Mouse (Mus musculus) MEL (cell line): Measurements from ENCODE around the gene Prr3. TPM values are rescaled to one million over a fixed set of nuclear protein-coding genes. Genes with fewer than 3 reads are reported as not detected.
A peak's percentile ranks its signal among the peaks of the same experiment; 100 is the strongest.

Experiments used
- DNase-seq: peaks from one replicate; pipeline ENCODE4 v3.0.0; 2011; ENCODE audit warnings: low read depth, low spot score
- H3K27ac ChIP-seq: 2 replicates; pipeline ENCODE4 v1.5.1; 2012; ENCODE audit warnings: low read depth, mild to moderate bottlenecking, control low read depth, low read length, moderate library complexity; ENCODE audit not compliant: control insufficient read depth
- H3K27me3 ChIP-seq, 2 experiments: fragments of 150-350 bp in 1 of 2; sonication (generic) in 1 of 2; 2 replicates each; pipeline ENCODE4 v1.6.1; 2012; ENCODE audit warnings: low read length in 2 of 2, mild to moderate bottlenecking in 2 of 2, improper control_type of control experiment in 1 of 2, moderate library complexity in 1 of 2; ENCODE audit not compliant: insufficient read depth in 2 of 2, control insufficient read depth in 1 of 2
- H3K36me3 ChIP-seq, 2 experiments: 2 replicates each; pipeline ENCODE4 v1.6.1; 2012 to 2014; ENCODE audit warnings: low read length in 2 of 2, improper control_type of control experiment in 1 of 2, inconsistent platforms in 1 of 2, mild to moderate bottlenecking in 1 of 2; ENCODE audit not compliant: insufficient read depth in 2 of 2, control insufficient read depth in 1 of 2
- H3K4me1 ChIP-seq, 2 experiments: fragments of 150-350 bp in 1 of 2; sonication (generic) in 1 of 2; 2 replicates each; pipeline ENCODE4 v1.6.1; 2012; ENCODE audit warnings: low read length in 2 of 2, improper control_type of control experiment in 1 of 2, mild to moderate bottlenecking in 1 of 2; ENCODE audit not compliant: insufficient read depth in 2 of 2, control insufficient read depth in 1 of 2
- H3K4me3 ChIP-seq, 2 experiments: fragments of 150-350 bp in 1 of 2; sonication (generic) in 1 of 2; 2 replicates each; pipeline ENCODE4 v1.5.1; 2012; ENCODE audit warnings: low read depth in 2 of 2, low read length in 2 of 2, mild to moderate bottlenecking in 2 of 2, moderate library complexity in 2 of 2, control low read depth in 1 of 2, improper control_type of control experiment in 1 of 2; ENCODE audit not compliant: control insufficient read depth in 1 of 2, insufficient read depth in 1 of 2
- H3K79me2 ChIP-seq: 2 replicates; pipeline ENCODE4 v1.6.1; 2012; ENCODE audit warnings: mild to moderate bottlenecking, low read length, moderate library complexity; ENCODE audit not compliant: control insufficient read depth, poor library complexity, insufficient read depth
- H3K9ac ChIP-seq: 2 replicates; pipeline ENCODE4 v1.6.1; 2012; ENCODE audit warnings: low read depth, mild to moderate bottlenecking, control low read depth, low read length, moderate library complexity; ENCODE audit not compliant: control insufficient read depth, poor library complexity, severe bottlenecking
- H3K9me3 ChIP-seq: fragments of 150-350 bp; sonication (generic); replicated peaks from 2 replicates; pipeline ENCODE4 v1.6.1; 2012; ENCODE audit warnings: mild to moderate bottlenecking, low read length, improper control_type of control experiment, moderate library complexity; ENCODE audit not compliant: insufficient read depth
- BHLHE40 ChIP-seq: IDR thresholded peaks from 2 replicates; pipeline ENCODE4 v1.6.1; 2012; ENCODE audit warnings: low read depth, mild to moderate bottlenecking, inconsistent platforms, low read length, improper control_type of control experiment, borderline replicate concordance
- CHD1 ChIP-seq: IDR thresholded peaks from 2 replicates; pipeline ENCODE4 v1.6.1; 2012; ENCODE audit warnings: low read depth, mild to moderate bottlenecking, inconsistent platforms, low read length, improper control_type of control experiment
- CHD2 ChIP-seq: IDR thresholded peaks from 2 replicates; pipeline ENCODE4 v1.6.1; 2011; ENCODE audit warnings: low read length, improper control_type of control experiment
- CTCF ChIP-seq, 3 experiments: IDR thresholded peaks in 2 of 3; conservative IDR thresholded peaks in 1 of 3; 2 replicates each; pipeline ENCODE4 v1.5.1; 2011 to 2012; ENCODE audit warnings: low read length in 3 of 3, low read depth in 2 of 3, mild to moderate bottlenecking in 2 of 3, improper control_type of control experiment in 1 of 3, inconsistent platforms in 1 of 3, mixed read lengths in 1 of 3, moderate library complexity in 1 of 3; ENCODE audit not compliant: control insufficient read depth in 1 of 3, insufficient read depth in 1 of 3, poor library complexity in 1 of 3, severe bottlenecking in 1 of 3
- E2F4 ChIP-seq: IDR thresholded peaks from 2 replicates; pipeline ENCODE4 v1.6.1; 2011; ENCODE audit warnings: low read depth, low read length, improper control_type of control experiment, borderline replicate concordance
- ELF1 ChIP-seq: IDR thresholded peaks from 2 replicates; pipeline ENCODE4 v1.6.1; 2014; ENCODE audit warnings: low read depth, mild to moderate bottlenecking, inconsistent platforms, low read length, improper control_type of control experiment, moderate library complexity
- EP300 ChIP-seq, 2 experiments: IDR thresholded peaks; 2 replicates each; pipeline ENCODE4 v1.6.1; 2011; ENCODE audit warnings: improper control_type of control experiment in 2 of 2, low read length in 2 of 2, low read depth in 1 of 2, mild to moderate bottlenecking in 1 of 2
- ETS1 ChIP-seq: IDR thresholded peaks from 2 replicates; pipeline ENCODE4 v1.6.1; 2012; ENCODE audit warnings: low read depth, mild to moderate bottlenecking, inconsistent platforms, low read length, improper control_type of control experiment, moderate library complexity
- GABPA ChIP-seq: IDR thresholded peaks from 2 replicates; pipeline ENCODE4 v1.6.1; 2012; ENCODE audit warnings: low read depth, mild to moderate bottlenecking, inconsistent platforms, low read length, improper control_type of control experiment, moderate library complexity
- HCFC1 ChIP-seq: IDR thresholded peaks from 2 replicates; pipeline ENCODE4 v1.6.1; 2012; ENCODE audit warnings: low read depth, mild to moderate bottlenecking, inconsistent platforms, low read length, improper control_type of control experiment, moderate library complexity
- JUND ChIP-seq: IDR thresholded peaks from 2 replicates; pipeline ENCODE4 v1.6.1; 2011; ENCODE audit warnings: low read depth, mild to moderate bottlenecking, improper control_type of control experiment, low read length
- KAT2A ChIP-seq: conservative IDR thresholded peaks from 2 replicates; pipeline ENCODE4 v1.6.1; 2012; ENCODE audit warnings: low read depth, low read length, improper control_type of control experiment, inconsistent platforms
- MAFK ChIP-seq: IDR thresholded peaks from 2 replicates; pipeline ENCODE4 v1.6.1; 2011; ENCODE audit warnings: low read depth, mild to moderate bottlenecking, low read length, improper control_type of control experiment, borderline replicate concordance
- MAX ChIP-seq: IDR thresholded peaks from 2 replicates; pipeline ENCODE4 v1.6.1; 2011; ENCODE audit warnings: low read length, improper control_type of control experiment
- MAZ ChIP-seq: IDR thresholded peaks from 2 replicates; pipeline ENCODE4 v1.6.1; 2012; ENCODE audit warnings: low read depth, mild to moderate bottlenecking, inconsistent platforms, low read length, improper control_type of control experiment
- MXI1 ChIP-seq: IDR thresholded peaks from 2 replicates; pipeline ENCODE4 v1.6.1; 2011; ENCODE audit warnings: mild to moderate bottlenecking, low read depth, low read length, improper control_type of control experiment
- MYB ChIP-seq: IDR thresholded peaks from 2 replicates; pipeline ENCODE4 v1.6.1; 2011; ENCODE audit warnings: mild to moderate bottlenecking, low read depth, low read length, improper control_type of control experiment
- MYC ChIP-seq: IDR thresholded peaks from 2 replicates; pipeline ENCODE4 v1.6.1; 2011; ENCODE audit warnings: low read depth, mild to moderate bottlenecking, low read length, improper control_type of control experiment, moderate library complexity
- NELFE ChIP-seq: IDR thresholded peaks from 2 replicates; pipeline ENCODE4 v1.6.1; 2011; ENCODE audit warnings: low read depth, low read length, improper control_type of control experiment
- NRF1 ChIP-seq: IDR thresholded peaks from 2 replicates; pipeline ENCODE4 v1.6.1; 2014; ENCODE audit warnings: low read depth, mild to moderate bottlenecking, inconsistent platforms, low read length, improper control_type of control experiment, moderate library complexity; ENCODE audit not compliant: poor library complexity, insufficient read depth, severe bottlenecking
- POLR2A ChIP-seq, 2 experiments: IDR thresholded peaks; 2 replicates each; pipeline ENCODE4 v1.6.1; 2011 to 2012; ENCODE audit warnings: low read length in 2 of 2, mild to moderate bottlenecking in 2 of 2, control low read depth in 1 of 2, improper control_type of control experiment in 1 of 2, low read depth in 1 of 2, moderate library complexity in 1 of 2; ENCODE audit not compliant: control insufficient read depth in 1 of 2, insufficient read depth in 1 of 2, poor library complexity in 1 of 2
- POLR2AphosphoS2 ChIP-seq: IDR thresholded peaks from 2 replicates; pipeline ENCODE4 v1.6.1; 2011; ENCODE audit warnings: low read length, improper control_type of control experiment
- POLR2AphosphoS5 ChIP-seq: IDR thresholded peaks from 2 replicates; pipeline ENCODE4 v1.6.1; 2012; ENCODE audit warnings: low read depth, borderline replicate concordance, mild to moderate bottlenecking, inconsistent platforms, low read length, moderate library complexity, mixed read lengths
- RAD21 ChIP-seq: IDR thresholded peaks from 2 replicates; pipeline ENCODE4 v1.6.1; 2011; ENCODE audit warnings: mild to moderate bottlenecking, low read depth, low read length, improper control_type of control experiment
- RCOR1 ChIP-seq: IDR thresholded peaks from 2 replicates; pipeline ENCODE4 v1.6.1; 2012; ENCODE audit warnings: low read depth, mild to moderate bottlenecking, inconsistent platforms, low read length, improper control_type of control experiment
- SIN3A ChIP-seq: IDR thresholded peaks from 2 replicates; pipeline ENCODE4 v1.6.1; 2012; ENCODE audit warnings: low read length, improper control_type of control experiment, inconsistent platforms
- SMC3 ChIP-seq: IDR thresholded peaks from 2 replicates; pipeline ENCODE4 v1.6.1; 2011; ENCODE audit warnings: low read depth, low read length, improper control_type of control experiment
- TAL1 ChIP-seq: IDR thresholded peaks from 2 replicates; pipeline ENCODE4 v1.6.1; 2012; ENCODE audit warnings: mild to moderate bottlenecking, inconsistent platforms, low read length, moderate library complexity, mixed read lengths
- TBP ChIP-seq: IDR thresholded peaks from 2 replicates; pipeline ENCODE4 v1.8.0; 2011; ENCODE audit warnings: low read depth, low read length, improper control_type of control experiment
- TCF12 ChIP-seq: IDR thresholded peaks from 2 replicates; pipeline ENCODE4 v1.6.1; 2014; ENCODE audit warnings: low read depth, mild to moderate bottlenecking, inconsistent platforms, low read length, improper control_type of control experiment, moderate library complexity
- UBTF ChIP-seq: IDR thresholded peaks from 2 replicates; pipeline ENCODE4 v1.6.1; 2012; ENCODE audit warnings: low read depth, mild to moderate bottlenecking, inconsistent platforms, low read length, improper control_type of control experiment, moderate library complexity, borderline replicate concordance; ENCODE audit not compliant: insufficient read depth
- USF1 ChIP-seq: IDR thresholded peaks from 2 replicates; pipeline ENCODE4 v1.6.1; 2014; ENCODE audit warnings: low read depth, mild to moderate bottlenecking, inconsistent platforms, low read length, improper control_type of control experiment, moderate library complexity
- USF2 ChIP-seq, 2 experiments: IDR thresholded peaks; 2 replicates each; pipeline ENCODE4 v1.6.1; 2011 to 2012; ENCODE audit warnings: improper control_type of control experiment in 2 of 2, low read length in 2 of 2, borderline replicate concordance in 1 of 2, inconsistent platforms in 1 of 2, low read depth in 1 of 2, mild to moderate bottlenecking in 1 of 2; ENCODE audit not compliant: insufficient read depth in 1 of 2
- ZC3H11A ChIP-seq: IDR thresholded peaks from 2 replicates; pipeline ENCODE4 v1.6.1; 2012; ENCODE audit warnings: low read depth, mild to moderate bottlenecking, inconsistent platforms, low read length, improper control_type of control experiment
- ZMIZ1 ChIP-seq: IDR thresholded peaks from 2 replicates; pipeline ENCODE4 v1.6.1; 2012; ENCODE audit warnings: low read depth, mild to moderate bottlenecking, inconsistent platforms, low read length, improper control_type of control experiment, moderate library complexity
- ZNF384 ChIP-seq: IDR thresholded peaks from 2 replicates; pipeline ENCODE4 v1.6.1; 2012; ENCODE audit warnings: low read depth, mild to moderate bottlenecking, inconsistent platforms, low read length, improper control_type of control experiment
- polyA plus RNA-seq, 2 experiments: library from polyadenylated mRNA; stranded (reverse) in 1 of 2; unstranded in 1 of 2; fragments of >175 nt in 1 of 2; fragments of >200 nt in 1 of 2; gene quantifications; 2 replicates each; pipeline versions ENCODE4 v1.2.1 to v1.2.4; 2012; ENCODE audit warnings: low replicate concordance in 2 of 2, low read depth in 1 of 2; ENCODE audit not compliant: insufficient read length in 2 of 2, insufficient read depth in 1 of 2, missing spikeins in 1 of 2
- total RNA-seq: library from RNA; depleted of rRNA; stranded (reverse); fragments of 300-350 nt; gene quantifications from 2 replicates; pipeline ENCODE4 v1.2.3, GENCODE M21; 2012

The Prr3 gene
- total and polyA plus RNA-seq, 3 experiments = 13.8 to 48.1 TPM; not detected in 1

GRCm38 (mm10) chr17:35998545-35999305, 18.7 kb upstream of the Prr3 start:
- Histone ChIP-seq H3K27me3 (no peaks in the 10 kb centered on the region), H3K4me1 (peaks cover 25 to 41% of the 10 kb centered on the region in 2 experiments), H3K4me3 (peak overlapping the region; percentile 35 to 49), H3K79me2 (peaks cover 57% of the 10 kb centered on the region), H3K27ac (peak overlapping the region; percentile 98), H3K9me3 (no peaks in the 10 kb centered on the region), H3K9ac (peak overlapping the region; percentile 56), H3K36me3 (peaks cover 2 to 48% of the 10 kb centered on the region in 2 experiments)
- DNase-seq = peak; percentile 71
- TF ChIP-seq JUND (0 out of 2 replicates have a peak, but pooled peaks have one; percentile 63), CTCF (IDR thresholded peaks at IDR 0.05 in 2 of 3, conservative IDR thresholded peaks at IDR 0.05 in 1 of 3; ENCODE audit: control insufficient read depth in 1 of 3, insufficient read depth in 1 of 3, low read depth in 2 of 3, low read length in 3 of 3, poor library complexity in 1 of 3, severe bottlenecking in 1 of 3) (no peak), MAFK (no peak), CHD1 (no peak; the same call in 1 of the 2 replicates), EP300 (IDR thresholded peaks at IDR 0.05; ENCODE audit: low read depth in 1 of 2, low read length in 2 of 2) (no peak), CHD2 (no peak), MYB (no peak), ZC3H11A (no peak), TBP (no peak), USF2 (IDR thresholded peaks at IDR 0.05; ENCODE audit: borderline replicate concordance in 1 of 2, insufficient read depth in 1 of 2, low read depth in 1 of 2, low read length in 2 of 2) (0 out of 4 replicates have a peak, but pooled peaks of 1 of the 2 experiments have one; percentile 43), RAD21 (no peak), SIN3A (peak; percentile 86), KAT2A (no peak), ELF1 (no peak), POLR2AphosphoS5 (no peak), NELFE (peak; percentile 8), ZNF384 (no peak), HCFC1 (no peak), TAL1 (no peak), GABPA (no peak), ZMIZ1 (no peak), MYC (peak; percentile 98), NRF1 (no peak), POLR2A (IDR thresholded peaks at IDR 0.05; ENCODE audit: control insufficient read depth in 1 of 2, insufficient read depth in 1 of 2, low read depth in 1 of 2, low read length in 2 of 2, poor library complexity in 1 of 2) (no peak), UBTF (no peak), ETS1 (peak; percentile 7), USF1 (peak; percentile 86), RCOR1 (no peak), TCF12 (no peak), BHLHE40 (peak; percentile 94), E2F4 (no peak), MXI1 (peak; percentile 96), MAX (peak; percentile 96), POLR2AphosphoS2 (no peak), SMC3 (no peak; the same call in 1 of the 2 replicates), MAZ (0 out of 2 replicates have a peak, but pooled peaks have one; percentile 17)
